8 mouse cellular contexts compared by ENCODE assay signal in genomic region chr13:97242716-97243115, GRCm38 (mm10). TPM values are rescaled to one million over a fixed set of nuclear protein-coding genes. Genes with fewer than 3 reads are reported as not detected.
DNase-seq lines count a peak whose midpoint lies in the region; ATAC-seq and TF ChIP-seq lines count a peak whose summit lies in the region.

No protein-coding gene starts in this region.

- no peaks in the 10 kb centered on the region for H3K27me3 ChIP-seq in hindbrain, embryonic 13.5 days
- H3K27me3 ChIP-seq in midbrain, embryonic 15.5 days (replicated peaks): no peaks in the 10 kb centered on the region

- TF ChIP-seq CTCF in brain, embryonic 14.5 days (IDR thresholded peaks at IDR 0.05; ENCODE audit: borderline replicate concordance, extremely low read depth, insufficient read depth, insufficient read length): no peak

- 2% methylated on average over 6 of the region's 6 CpGs for WGBS in hindbrain, embryonic 13.5 days
- WGBS in midbrain, embryonic 15.5 days: 3% methylated on average over 6 of the region's 6 CpGs

- peak; percentile 30 for DNase-seq in layer of hippocampus, adult 11-12 months (ENCODE audit: low spot score)
- DNase-seq in layer of hippocampus, postnatal 36 days: no peak
- peak; percentile 75 for DNase-seq in brain, embryonic 14.5 days (ENCODE audit: low read depth)
- DNase-seq in frontal cortex, postnatal 14 days (ENCODE audit: low spot score in 2 of 2): no peak
- DNase-seq in gastrocnemius, postnatal 10 days: no peak
- no peak for DNase-seq in embryo, embryonic 10 days (ENCODE audit: low spot score)

- H3K4me3 ChIP-seq in hindbrain, embryonic 13.5 days: peak overlapping the region; percentile 96
- peak overlapping the region; percentile 79 for H3K4me3 ChIP-seq in midbrain, embryonic 15.5 days

- H3K9me3 ChIP-seq in hindbrain, embryonic 13.5 days: no peaks in the 10 kb centered on the region
- H3K9me3 ChIP-seq in midbrain, embryonic 15.5 days: no peaks in the 10 kb centered on the region

- peak overlapping the region; percentile 98 for H3K27ac ChIP-seq in hindbrain, embryonic 13.5 days
- peak overlapping the region; percentile 92 for H3K27ac ChIP-seq in midbrain, embryonic 15.5 days

- peaks cover 28% of the 10 kb centered on the region for H3K36me3 ChIP-seq in hindbrain, embryonic 13.5 days
- H3K36me3 ChIP-seq in midbrain, embryonic 15.5 days (replicated peaks): peaks cover 12% of the 10 kb centered on the region; the same call in 1 of the 2 replicates

- peaks cover 82% of the 10 kb centered on the region for H3K4me1 ChIP-seq in hindbrain, embryonic 13.5 days (replicated peaks)
- H3K4me1 ChIP-seq in midbrain, embryonic 15.5 days: peaks cover 72% of the 10 kb centered on the region

- H3K9ac ChIP-seq in hindbrain, embryonic 13.5 days: peak overlapping the region; percentile 97
- peak overlapping the region; percentile 87 for H3K9ac ChIP-seq in midbrain, embryonic 15.5 days

- ATAC-seq in hindbrain, embryonic 13.5 days (ENCODE audit: low FRiP score): no peak
- no peak for ATAC-seq in midbrain, embryonic 15.5 days (replicated peaks)

- peak overlapping the region; percentile 83 for H3K4me2 ChIP-seq in hindbrain, embryonic 13.5 days
- H3K4me2 ChIP-seq in midbrain, embryonic 15.5 days: peak overlapping the region; percentile 78

- no peak for TF ChIP-seq POLR2A in brain, embryonic 14.5 days (IDR thresholded peaks at IDR 0.05; ENCODE audit: borderline replicate concordance, extremely low read depth, insufficient read depth, insufficient read length, poor library complexity, severe bottlenecking)

RNA-seq across cellular contexts. Expression of gene Enc1, which starts 1.8 kb away (rescaled TPM):
- total RNA-seq in layer of hippocampus, postnatal 36 days (2021): 100 to 1,000 TPM; 689 to 742 TPM
- 249 and 303 TPM in 2 replicates for polyA plus RNA-seq in brain, embryonic 14.5 days (2012; rRNA removed)
- polyA plus RNA-seq in hindbrain, embryonic 13.5 days (2015; fragmentation: Nextera tagmentation; extraction: Ambion mirVana): 59.2 and 62.1 TPM in 2 replicates
- 76.1 and 81.9 TPM in 2 replicates for polyA plus RNA-seq in midbrain, embryonic 15.5 days (2015; fragmentation: Nextera tagmentation; extraction: Ambion mirVana)
- total RNA-seq in gastrocnemius, postnatal 10 days (2021): 1 to 10 TPM; 6.4 to 8.2 TPM

RNA-seq across cellular contexts. Expression of gene Hexb, which starts 44.6 kb away (rescaled TPM):
- 100 to 1,000 TPM; 117 to 122 TPM for total RNA-seq in layer of hippocampus, postnatal 36 days (2021)
- polyA plus RNA-seq in brain, embryonic 14.5 days (2012; rRNA removed): 25.8 and 28.2 TPM in 2 replicates
- 37.3 and 40.1 TPM in 2 replicates for polyA plus RNA-seq in hindbrain, embryonic 13.5 days (2015; fragmentation: Nextera tagmentation; extraction: Ambion mirVana)
- 35.8 and 43.1 TPM in 2 replicates for polyA plus RNA-seq in midbrain, embryonic 15.5 days (2015; fragmentation: Nextera tagmentation; extraction: Ambion mirVana)
- total RNA-seq in gastrocnemius, postnatal 10 days (2021): 10 to 100 TPM; 16.2 to 25.9 TPM

Comparison
In these comparisons a context has a peak if more than half of its experiments do, and no peak if none do; other contexts are left out.
1. DNase-seq: peak in layer of hippocampus, adult 11-12 months (single experiment) and brain, embryonic 14.5 days (single experiment); none in layer of hippocampus, postnatal 36 days (0 of 2), frontal cortex, postnatal 14 days (0 of 2), gastrocnemius, postnatal 10 days (single experiment) and embryo, embryonic 10 days (single experiment).